Mouse (Mus musculus): Measurements from ENCODE around the gene Zdhhc19. TPM values are rescaled to one million over a fixed set of nuclear protein-coding genes. Genes with fewer than 3 reads are reported as not detected.

Gene Zdhhc19
- polyA plus RNA-seq, 1 experiment from 2014 or later = not detected

DNA sequence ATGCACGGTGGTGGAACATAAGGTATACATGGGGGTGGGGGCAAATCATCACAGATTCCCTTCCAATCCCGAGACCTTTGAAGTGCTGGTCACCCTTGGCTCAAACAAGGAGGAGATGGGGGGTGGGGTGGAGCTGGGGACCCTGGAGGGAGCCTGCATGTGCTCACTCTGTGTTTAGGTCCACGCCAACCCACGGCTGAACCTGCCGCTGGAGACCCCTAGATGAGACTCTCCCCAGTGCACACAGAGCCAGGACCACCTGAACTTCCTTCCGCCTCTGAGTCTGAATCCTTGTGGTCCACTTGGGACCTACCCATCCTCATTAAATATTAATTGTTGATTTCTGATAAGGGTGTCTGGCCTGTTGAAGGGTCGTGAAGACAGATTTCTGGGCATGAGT is 10.8 kb downstream of the Zdhhc19 start:
- H3K36me3 ChIP-seq (ENCODE audit: insufficient read depth, low read length) = no peaks in the 10 kb centered on the region
- peaks cover 5% of the 10 kb centered on the region; the same call in 1 of the 2 replicates for H3K4me1 ChIP-seq (ENCODE audit: insufficient read depth, low read depth, low read length)
- H3K9ac ChIP-seq (replicated peaks; ENCODE audit: low read depth) = no peak overlapping the region
- no peaks in the 10 kb centered on the region for H3K27me3 ChIP-seq (replicated peaks; ENCODE audit: insufficient read depth, low read length)
- no peaks in the 10 kb centered on the region for H3K9me3 ChIP-seq (ENCODE audit: low read length)
- H3K27ac ChIP-seq (ENCODE audit: low read length) = no peak overlapping the region
- DNase-seq (ENCODE audit: low spot score) = no peak
- WGBS = 70% methylated on average over 7 of the region's 7 CpGs
- no peak overlapping the region for H3K4me2 ChIP-seq (replicated peaks; ENCODE audit: low read depth, low read length)
- TF ChIP-seq CTCF (IDR thresholded peaks at IDR 0.05) (no peak), EP300 (IDR thresholded peaks at IDR 0.05) (no peak)
- H3K4me3 ChIP-seq (ENCODE audit: low read depth, low read length) = no peak overlapping the region
- no peak for ATAC-seq

DNA sequence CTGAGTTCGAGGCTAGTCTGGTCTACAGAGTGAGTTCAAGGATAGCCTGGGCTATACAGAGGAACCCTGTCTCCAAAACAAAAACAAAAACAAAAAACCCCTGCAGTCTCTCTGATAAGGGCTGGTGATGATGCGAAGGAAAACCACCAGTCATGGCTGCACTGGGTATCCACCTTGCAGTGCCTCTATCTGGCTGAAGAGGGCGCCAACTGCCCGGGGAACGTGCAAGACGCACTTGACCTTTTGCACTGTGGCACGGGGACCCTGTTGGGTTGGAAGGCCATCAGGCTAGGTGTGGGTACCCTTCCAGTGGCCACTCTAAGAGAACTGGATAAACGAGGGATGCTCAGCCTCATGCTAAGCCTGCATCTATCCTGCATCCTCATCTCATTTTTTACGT is 11.3 kb downstream of the Zdhhc19 start:
- H3K27me3 ChIP-seq (replicated peaks; ENCODE audit: insufficient read depth, low read length) = no peaks in the 10 kb centered on the region
- no peaks in the 10 kb centered on the region for H3K9me3 ChIP-seq (ENCODE audit: low read length)
- no peaks in the 10 kb centered on the region for H3K36me3 ChIP-seq (ENCODE audit: insufficient read depth, low read length)
- H3K9ac ChIP-seq (replicated peaks; ENCODE audit: low read depth) = no peak overlapping the region
- WGBS = 23% methylated on average over 9 of the region's 9 CpGs
- peak; percentile 46 for DNase-seq (ENCODE audit: low spot score)
- no peak overlapping the region for H3K27ac ChIP-seq (ENCODE audit: low read length)
- H3K4me3 ChIP-seq (ENCODE audit: low read depth, low read length) = no peak overlapping the region
- no peak overlapping the region for H3K4me2 ChIP-seq (replicated peaks; ENCODE audit: low read depth, low read length)
- peak; percentile 11; the same call in 1 of the 2 replicates for ATAC-seq
- peaks cover 5% of the 10 kb centered on the region; the same call in 1 of the 2 replicates for H3K4me1 ChIP-seq (ENCODE audit: insufficient read depth, low read depth, low read length)
- TF ChIP-seq EP300 (IDR thresholded peaks at IDR 0.05) (no peak), CTCF (IDR thresholded peaks at IDR 0.05) (peak; percentile 90)

DNA sequence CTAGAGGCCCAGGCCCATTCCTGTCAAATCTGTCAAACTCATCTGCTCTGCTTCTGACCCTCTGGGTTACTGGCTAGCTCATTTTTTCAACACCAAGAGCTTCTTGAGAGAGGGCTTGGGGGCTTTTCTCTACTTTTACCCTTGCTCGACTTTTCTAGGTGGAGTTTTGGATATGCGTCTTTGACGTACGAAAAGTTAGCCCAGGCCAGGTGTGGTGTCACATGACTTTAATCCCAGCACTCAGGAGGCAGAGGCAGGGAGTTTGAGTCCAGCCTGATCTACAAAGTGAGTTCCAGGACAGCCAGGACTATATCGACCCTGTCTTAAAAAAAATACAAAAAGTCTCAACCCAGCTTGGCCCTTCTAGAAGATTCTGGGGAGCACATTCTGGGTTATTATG is 12.0 kb downstream of the Zdhhc19 start:
- Histone ChIP-seq H3K4me3 (ENCODE audit: low read depth, low read length) (no peak overlapping the region), H3K36me3 (ENCODE audit: insufficient read depth, low read length) (no peaks in the 10 kb centered on the region), H3K9ac (replicated peaks; ENCODE audit: low read depth) (no peak overlapping the region), H3K27me3 (replicated peaks; ENCODE audit: insufficient read depth, low read length) (no peaks in the 10 kb centered on the region), H3K4me1 (ENCODE audit: insufficient read depth, low read depth, low read length) (peaks cover 5% of the 10 kb centered on the region; the same call in 1 of the 2 replicates), H3K9me3 (ENCODE audit: low read length) (no peaks in the 10 kb centered on the region), H3K27ac (ENCODE audit: low read length) (no peak overlapping the region), H3K4me2 (replicated peaks; ENCODE audit: low read depth, low read length) (no peak overlapping the region)
- 69% methylated on average over 5 of the region's 5 CpGs for WGBS
- DNase-seq (ENCODE audit: low spot score) (no peak), ATAC-seq (no peak)
- TF ChIP-seq CTCF (IDR thresholded peaks at IDR 0.05) (no peak), EP300 (IDR thresholded peaks at IDR 0.05) (no peak)

DNA sequence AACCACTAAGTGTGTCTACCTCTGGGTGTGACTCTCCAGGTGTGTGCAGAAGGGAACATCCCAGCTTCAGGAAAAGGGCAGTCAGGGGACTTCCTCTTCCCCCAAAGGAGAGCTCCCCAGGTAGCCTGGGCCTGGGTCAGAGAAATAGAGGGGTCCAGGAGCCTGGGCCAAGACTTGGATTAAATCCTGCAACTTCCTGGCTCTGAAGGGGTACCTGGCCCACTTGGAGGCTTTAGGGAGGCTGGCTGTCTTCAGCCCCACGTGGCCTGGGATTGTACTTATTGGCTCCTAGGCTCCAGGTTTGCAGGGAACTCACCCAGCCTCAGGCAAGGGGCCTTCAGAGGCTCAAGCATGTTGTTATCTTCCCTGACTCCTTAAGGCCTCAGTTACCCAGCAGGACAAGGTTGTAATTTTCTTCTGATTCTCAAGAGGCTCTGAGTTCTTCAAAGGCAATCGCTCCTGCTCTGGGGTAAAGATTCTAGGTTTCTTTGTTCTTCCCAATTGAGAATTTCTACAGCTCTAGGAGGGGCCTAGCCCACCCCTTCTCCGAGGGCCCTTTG is 12.5 kb downstream of the Zdhhc19 start:
- peaks cover 5% of the 10 kb centered on the region; the same call in 1 of the 2 replicates for H3K4me1 ChIP-seq (ENCODE audit: insufficient read depth, low read depth, low read length)
- no peaks in the 10 kb centered on the region for H3K27me3 ChIP-seq (replicated peaks; ENCODE audit: insufficient read depth, low read length)
- DNase-seq (ENCODE audit: low spot score) = no peak
- no peak overlapping the region for H3K9ac ChIP-seq (replicated peaks; ENCODE audit: low read depth)
- no peak overlapping the region for H3K4me2 ChIP-seq (replicated peaks; ENCODE audit: low read depth, low read length)
- H3K9me3 ChIP-seq (ENCODE audit: low read length) = no peaks in the 10 kb centered on the region
- WGBS = 32% methylated on average over 3 of the region's 3 CpGs
- TF ChIP-seq CTCF (IDR thresholded peaks at IDR 0.05) = no peak
- no peak for TF ChIP-seq EP300 (IDR thresholded peaks at IDR 0.05)
- no peaks in the 10 kb centered on the region for H3K36me3 ChIP-seq (ENCODE audit: insufficient read depth, low read length)
- no peak overlapping the region for H3K27ac ChIP-seq (ENCODE audit: low read length)
- peak; percentile 20; the same call in 1 of the 2 replicates for ATAC-seq
- no peak overlapping the region for H3K4me3 ChIP-seq (ENCODE audit: low read depth, low read length)

DNA sequence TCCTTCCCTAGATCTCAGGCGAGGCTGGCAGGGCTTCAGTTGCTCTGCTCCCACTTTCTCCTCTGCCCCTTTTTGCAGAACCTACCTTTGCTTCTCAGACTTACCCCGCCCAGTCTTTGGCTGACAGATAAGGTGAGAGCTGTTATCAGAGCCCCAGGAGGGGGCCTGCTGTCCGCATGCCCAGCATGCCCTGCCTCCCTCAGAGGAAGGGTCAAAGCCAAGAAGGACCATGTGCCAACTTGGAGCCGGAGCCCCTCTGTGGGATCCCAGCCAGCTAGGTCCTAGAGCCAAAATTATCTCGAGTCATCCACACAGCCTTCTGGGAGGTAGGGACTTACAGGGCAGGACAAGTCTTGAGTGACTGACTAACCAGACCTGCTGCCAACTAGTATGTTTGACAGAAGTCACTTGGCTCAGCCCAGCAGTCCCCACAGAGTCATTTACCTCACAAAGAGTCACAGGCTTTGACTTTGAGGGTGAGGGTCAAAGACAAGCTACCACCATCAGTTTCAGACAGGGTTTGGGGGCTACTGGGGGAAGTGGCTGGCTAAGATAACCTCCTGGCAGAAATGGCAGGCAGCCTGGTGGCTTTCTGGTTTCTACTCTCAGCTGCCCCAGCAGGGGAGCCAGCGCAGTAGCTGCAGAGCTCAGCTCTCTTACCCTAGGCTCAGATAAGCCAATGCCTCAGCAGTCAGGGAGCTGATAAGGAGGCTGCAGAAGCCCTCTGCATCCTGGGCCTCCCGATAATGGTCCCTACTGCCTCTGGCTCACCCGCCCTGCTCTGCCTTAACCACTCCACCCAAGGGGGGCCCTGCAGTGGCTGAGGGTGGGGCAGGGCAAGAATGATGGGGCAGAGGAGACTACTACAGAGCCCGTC is 13.2 kb downstream of the Zdhhc19 start:
- Histone ChIP-seq H3K4me2 (replicated peaks; ENCODE audit: low read depth, low read length) (no peak overlapping the region), H3K27me3 (replicated peaks; ENCODE audit: insufficient read depth, low read length) (no peaks in the 10 kb centered on the region), H3K4me1 (ENCODE audit: insufficient read depth, low read depth, low read length) (peaks cover 5% of the 10 kb centered on the region; the same call in 1 of the 2 replicates), H3K27ac (ENCODE audit: low read length) (no peak overlapping the region), H3K9me3 (ENCODE audit: low read length) (no peaks in the 10 kb centered on the region), H3K4me3 (ENCODE audit: low read depth, low read length) (no peak overlapping the region), H3K9ac (replicated peaks; ENCODE audit: low read depth) (no peak overlapping the region), H3K36me3 (ENCODE audit: insufficient read depth, low read length) (no peaks in the 10 kb centered on the region)
- TF ChIP-seq CTCF (IDR thresholded peaks at IDR 0.05) (peak; percentile 19), EP300 (IDR thresholded peaks at IDR 0.05) (no peak)
- 27% methylated on average over 9 of the region's 9 CpGs for WGBS
- DNase-seq (ENCODE audit: low spot score) = peak; percentile 34
- peak; percentile 67 for ATAC-seq
